Mouse (Mus musculus) kidney, postnatal 4 days (tissue): ENCODE data around the gene Heg1.

Experiments
- DNase-seq, 2 experiments: peaks; one replicate each; pipeline ENCODE4 v3.0.0; 2021; ENCODE audit warnings: mixed read lengths in 2 of 2

Gene Heg1

DNA sequence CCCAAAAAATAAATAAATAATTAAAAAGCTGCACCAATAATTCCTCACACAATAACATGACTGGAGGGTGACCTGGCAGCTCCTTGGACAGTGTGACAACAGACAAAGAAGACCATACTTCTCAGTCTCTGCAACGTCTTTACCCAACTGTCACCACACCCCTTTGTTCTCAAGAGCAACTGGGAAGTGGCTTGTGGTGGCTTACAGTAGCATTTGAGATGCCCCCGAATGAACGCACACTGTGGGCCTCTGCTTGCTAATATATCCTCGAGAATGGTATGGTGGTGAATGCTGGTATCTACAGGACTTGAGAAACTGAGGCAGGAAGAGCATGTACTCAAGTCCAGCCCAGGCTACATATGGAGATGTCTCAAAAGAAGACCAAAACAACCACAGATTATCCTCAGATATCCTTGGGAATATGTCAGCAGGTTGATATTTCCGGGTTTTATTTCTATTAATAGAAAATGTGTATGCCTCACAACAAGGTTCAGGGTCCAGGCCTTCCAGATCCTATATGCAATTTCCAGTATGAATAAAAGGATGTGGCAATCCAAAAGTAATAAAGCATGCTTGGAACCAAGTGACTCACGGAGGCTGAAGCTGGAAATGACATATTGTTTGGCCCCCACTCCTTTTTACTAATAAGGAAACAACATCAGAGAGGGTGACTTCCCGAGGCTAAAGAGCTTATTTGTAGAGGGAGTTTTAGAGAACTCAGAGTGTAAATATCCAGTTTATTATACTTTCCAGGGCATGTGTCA, 92.8 kb downstream of the Heg1 start:
- no peak for DNase-seq

GRCm38 (mm10) chr16:33777607-33778006, 93.4 kb downstream of the Heg1 start:
- no peak for DNase-seq

- no peak for DNase-seq
Measured at GRCm38 (mm10) chr16:33781789-33782728, 97.9 kb downstream of the Heg1 start.

GRCm38 (mm10) chr16:33782729-33783091, 98.5 kb downstream of the Heg1 start:
- no peak for DNase-seq

DNA sequence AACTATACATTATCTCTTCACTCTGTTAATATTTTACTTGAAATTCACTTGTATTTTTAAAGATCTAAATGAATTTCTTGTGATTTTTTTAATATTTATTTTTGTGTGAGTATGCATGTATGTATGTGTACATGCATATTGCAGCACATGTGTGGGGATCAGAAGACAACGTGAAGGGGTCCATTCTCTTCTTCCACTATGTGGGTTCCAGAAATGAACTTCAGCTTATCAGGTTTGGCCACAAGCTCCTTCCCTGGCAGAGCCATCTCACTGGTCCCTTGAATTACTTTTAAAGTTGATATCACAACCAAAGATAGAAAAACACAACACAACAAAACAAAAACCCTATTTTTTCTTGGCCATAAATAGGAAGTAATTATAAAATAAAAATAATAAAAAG, 100.4 kb downstream of the Heg1 start:
- DNase-seq = no peak

DNA sequence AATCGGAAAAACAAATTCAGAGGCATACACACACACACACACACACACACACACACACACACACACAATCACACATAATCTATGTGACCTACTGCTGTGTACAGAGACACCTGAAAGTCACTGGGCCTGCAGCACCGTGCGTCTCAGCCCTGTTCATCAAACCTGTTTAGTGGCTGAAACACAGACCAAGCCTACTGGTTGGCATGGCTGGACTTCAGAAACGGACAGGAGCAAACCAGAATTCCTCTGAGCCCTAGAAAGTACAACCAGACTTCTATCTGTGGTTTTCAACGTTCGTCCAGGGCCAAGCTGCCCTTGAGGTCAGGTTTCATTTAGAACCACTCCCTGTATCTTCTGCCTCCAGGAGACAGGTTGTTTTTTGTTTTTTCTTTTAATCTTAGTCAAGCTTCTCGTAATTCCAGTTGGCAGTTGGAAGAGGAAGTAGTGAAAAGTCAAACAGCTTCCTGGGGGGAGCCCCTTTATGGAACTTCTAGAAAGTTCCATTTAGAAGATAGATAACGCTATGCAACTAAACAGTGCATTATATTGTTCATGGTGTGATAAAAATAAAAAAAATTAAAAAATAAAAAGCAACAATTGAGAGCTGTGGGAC, 101.0 kb downstream of the Heg1 start:
- DNase-seq = no peak

DNA sequence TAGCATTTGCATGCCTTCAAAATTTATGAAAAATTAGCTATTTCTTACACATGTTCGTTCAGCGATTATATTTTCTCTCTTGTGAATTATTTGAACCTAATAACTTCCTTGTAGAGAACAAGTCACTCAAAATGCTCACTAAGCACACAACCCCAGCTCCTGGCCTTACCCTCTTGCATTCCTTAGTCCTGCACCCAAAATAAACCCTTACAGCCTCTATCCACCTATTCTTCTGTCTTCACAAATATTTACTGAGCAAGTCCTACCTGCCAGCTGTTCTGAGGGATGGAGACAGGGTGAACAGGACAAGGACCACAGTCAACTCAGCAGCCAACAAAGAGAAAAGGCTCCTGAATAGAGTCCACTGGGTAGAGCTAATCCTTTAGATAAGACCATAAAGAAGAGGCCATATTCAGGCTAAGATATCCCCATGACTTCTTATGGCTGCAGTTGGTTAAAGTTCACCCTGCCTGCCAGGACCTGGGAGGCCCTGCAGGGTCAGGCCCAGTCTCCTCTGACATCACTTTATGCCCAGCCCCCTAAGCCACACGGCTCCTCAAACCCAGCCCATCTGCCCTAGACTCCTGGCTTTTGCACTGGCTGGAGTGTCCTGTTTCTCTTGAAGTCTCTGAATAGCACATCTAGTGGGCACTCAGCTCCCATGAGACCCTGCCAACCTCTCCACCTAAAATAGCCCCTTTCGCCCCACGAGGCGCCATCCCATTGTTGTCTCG, 102.7 kb downstream of the Heg1 start:
- no peak for DNase-seq

- DNase-seq = no peak
Measured at GRCm38 (mm10) chr16:33793846-33794791, 109.9 kb downstream of the Heg1 start, which contains the start of gene Muc13. TSS of gene Muc13 (plus strand) at chr16:33794037.

DNA sequence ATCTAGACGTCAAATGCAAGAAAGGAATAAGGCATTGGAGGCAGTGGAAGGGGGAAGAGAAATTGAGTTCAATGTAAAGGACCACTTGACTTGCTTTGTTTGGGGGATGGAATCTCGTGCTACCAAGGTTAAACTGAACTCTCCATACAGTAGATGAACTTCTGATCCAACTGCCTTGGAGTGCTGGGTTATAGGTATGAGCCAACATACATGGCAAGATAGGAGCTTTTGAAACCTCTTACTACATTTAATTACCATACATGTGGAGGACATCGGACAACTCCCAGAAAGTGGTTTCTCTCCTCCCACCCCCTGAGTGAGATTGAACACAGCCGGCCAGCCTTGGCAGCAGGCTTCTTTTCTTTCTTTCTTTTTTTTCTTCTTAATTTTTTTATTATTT, 110.9 kb downstream of the Heg1 start:
- DNase-seq = peak; percentile 11 to 23

DNA sequence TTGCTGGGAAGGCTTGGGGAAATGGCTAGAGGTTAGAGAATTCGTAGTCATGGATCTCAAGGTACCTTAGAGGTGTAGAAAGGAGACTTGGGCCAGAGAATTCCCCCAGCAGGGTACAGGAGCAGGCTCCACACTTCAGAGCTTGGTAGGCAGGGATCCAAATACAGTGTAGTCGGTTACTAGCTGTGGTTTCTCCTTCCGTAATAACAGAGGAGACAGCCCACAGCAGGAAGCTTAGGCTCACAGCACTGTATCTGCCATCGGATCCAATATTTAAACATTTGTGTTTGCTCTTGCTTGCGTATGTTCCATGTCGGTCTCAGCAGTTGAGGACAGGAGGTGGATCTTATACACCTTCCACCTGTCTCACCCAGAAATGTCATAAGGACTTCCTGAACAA, 111.7 kb downstream of the Heg1 start:
- DNase-seq = no peak

- DNase-seq = no peak
Measured at GRCm38 (mm10) chr16:33796756-33797155, 112.6 kb downstream of the Heg1 start.

DNA sequence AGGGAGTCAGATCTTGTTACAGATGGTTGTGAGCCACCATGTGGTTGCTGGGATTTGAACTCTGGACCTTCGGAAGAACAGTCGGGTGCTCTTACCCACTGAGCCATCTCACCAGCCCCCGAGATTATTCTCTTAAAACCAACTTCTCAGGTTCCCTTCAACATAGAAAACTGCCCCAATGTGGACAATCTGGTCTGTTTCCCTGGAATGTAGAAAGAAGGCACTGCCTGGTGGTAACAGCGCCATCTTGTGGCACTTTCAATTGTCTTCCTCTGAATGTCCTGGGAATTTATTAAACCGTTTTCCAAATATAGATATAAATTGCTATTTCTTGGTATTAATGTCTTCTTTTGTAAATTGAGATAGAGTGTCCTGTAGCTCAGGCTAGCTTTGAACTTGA, 113.7 kb downstream of the Heg1 start:
- peak; percentile 78 to 80 for DNase-seq

- DNase-seq = no peak
Measured at GRCm38 (mm10) chr16:33810002-33810401, 125.8 kb downstream of the Heg1 start.

GRCm38 (mm10) chr16:33818413-33819165, 134.4 kb downstream of the Heg1 start:
- DNase-seq = no peak

DNA sequence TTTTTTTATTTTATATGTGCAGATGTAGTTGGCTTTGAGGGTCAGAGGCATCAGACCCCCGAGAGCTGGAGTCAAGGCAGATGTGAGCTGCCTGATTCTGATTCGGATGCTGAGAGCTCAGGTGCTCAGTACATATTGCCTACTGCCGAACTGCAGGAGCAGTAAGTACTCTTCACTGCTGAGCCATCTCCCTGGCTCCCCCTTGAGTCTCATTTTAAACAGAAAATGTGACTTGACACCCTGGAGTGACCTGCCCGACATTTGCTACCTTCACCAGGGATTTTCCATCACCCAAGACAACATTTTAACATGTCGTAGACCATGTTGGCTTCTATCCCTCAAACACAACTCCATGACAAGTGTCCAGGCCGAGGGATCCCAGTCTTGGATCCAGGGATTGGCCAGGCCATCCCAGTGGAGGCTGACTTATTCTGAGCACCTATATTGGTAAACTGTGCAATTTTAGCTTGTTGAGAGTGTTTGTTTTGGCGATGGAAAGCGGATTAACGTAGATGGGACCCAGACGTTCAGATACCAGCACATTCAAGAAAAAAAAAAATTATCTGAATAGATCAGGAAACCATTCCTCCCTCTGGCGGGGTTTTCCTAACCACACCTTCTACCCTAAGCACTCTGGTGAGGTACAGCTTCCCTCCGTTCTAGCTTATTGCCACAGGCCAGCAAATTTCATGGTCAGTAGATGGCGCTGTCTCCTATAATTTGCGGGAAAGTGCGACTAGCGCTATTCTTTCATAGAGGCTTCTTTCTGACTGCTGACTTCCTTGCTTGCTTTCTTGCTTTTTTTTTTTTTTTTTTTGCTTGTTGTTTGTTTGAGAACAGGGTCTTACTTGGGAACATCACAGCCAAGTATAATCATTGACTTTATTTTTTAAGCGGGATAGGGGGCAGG, 136.4 kb downstream of the Heg1 start:
- peak; percentile 91 to 93 for DNase-seq
